Mouse (Mus musculus) neural tube, embryonic 12.5 days (tissue): Measurements from ENCODE around the gene Mrpl9. TPM values are rescaled to one million over a fixed set of nuclear protein-coding genes. Genes with fewer than 3 reads are reported as not detected.

Experiments used
- ATAC-seq: fragments of 200-750 bp; cut with Nextera tagmentation; 2 replicates; pipeline ENCODE4 v1.8.0; 2017; ENCODE audit warnings: low read depth, mild to moderate bottlenecking, moderate TSS enrichment, moderate library complexity; ENCODE audit not compliant: low FRiP score
- H3K27ac ChIP-seq: fragments of 300-500 bp; sonication (generic); 2 replicates; pipeline ENCODE4 v1.5.1; 2016
- H3K27me3 ChIP-seq: fragments of 300-500 bp; sonication (generic); replicated peaks from 2 replicates; pipeline ENCODE4 v1.6.1; 2016; ENCODE audit warnings: mild to moderate bottlenecking
- H3K36me3 ChIP-seq: fragments of 300-500 bp; sonication (generic); 2 replicates; pipeline ENCODE4 v1.6.1; 2016; ENCODE audit warnings: mild to moderate bottlenecking
- H3K4me1 ChIP-seq: fragments of 300-500 bp; sonication (generic); 2 replicates; pipeline ENCODE4 v1.6.1; 2016
- H3K4me2 ChIP-seq: fragments of 300-500 bp; sonication (generic); replicated peaks from 2 replicates; pipeline ENCODE4 v1.6.1; 2016; ENCODE audit warnings: mild to moderate bottlenecking
- H3K4me3 ChIP-seq: fragments of 300-500 bp; sonication (generic); 2 replicates; pipeline ENCODE4 v1.5.1; 2016
- H3K9ac ChIP-seq: fragments of 300-500 bp; sonication (generic); 2 replicates; pipeline ENCODE4 v1.6.1; 2016; ENCODE audit warnings: mild to moderate bottlenecking
- H3K9me3 ChIP-seq: fragments of 300-500 bp; sonication (generic); 2 replicates; pipeline ENCODE4 v1.6.1; 2016; ENCODE audit warnings: mild to moderate bottlenecking
- WGBS: fragments of 180-500 bp; shearing (Covaris S2); methylation state at CpG from one replicate; pipeline ENCODE4 v1.1.7; 2016; 5-methylcytosine and 5-hydroxymethylcytosine counted together
- polyA plus RNA-seq: library from polyadenylated mRNA; unstranded; fragments of >200 nt; fragmentation: Nextera tagmentation; extraction: Ambion mirVana; gene quantifications from 2 replicates; pipeline ENCODE4 v1.2.1, GENCODE M21; 2016

The Mrpl9 gene
- 65.1 and 67.6 TPM in 2 replicates for polyA plus RNA-seq

DNA sequence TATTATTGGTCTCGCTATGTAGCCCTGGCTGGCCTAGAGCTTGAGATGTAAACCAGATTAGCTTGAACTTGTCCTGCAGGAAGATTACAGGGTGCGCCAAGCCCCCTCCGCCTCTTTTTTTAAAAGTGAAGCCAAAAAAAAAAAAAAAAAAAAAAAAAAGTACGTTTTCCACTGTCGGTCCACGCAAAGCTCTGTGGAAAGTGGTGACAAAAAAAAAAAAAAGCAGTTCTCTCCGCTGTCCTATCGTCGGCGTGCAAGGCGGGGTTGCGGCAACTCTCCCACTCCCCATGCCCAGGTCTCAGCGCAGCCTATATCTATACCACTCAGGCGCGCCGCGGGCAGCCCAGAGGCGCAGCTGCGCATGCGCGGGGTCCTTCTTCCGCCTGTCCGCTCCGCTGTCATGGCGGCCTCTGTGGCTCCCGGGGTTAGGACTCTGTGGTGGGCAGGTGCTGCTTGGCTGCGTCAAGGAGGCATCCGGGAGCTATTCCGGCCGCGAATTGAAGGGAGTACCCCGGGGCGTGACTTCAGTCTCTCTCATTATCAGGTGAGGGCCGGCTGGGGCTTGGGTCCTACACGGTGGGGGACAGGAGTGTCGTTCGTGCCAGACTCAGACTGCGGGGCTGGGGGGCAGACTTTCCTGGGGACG lies at the start of gene Mrpl9:
Gene Mrpl9, plus strand, starts transcription at position 368 of the 646 bp plus-strand sequence.
- Histone ChIP-seq H3K4me3 (peak within 1 kb of the TSS; percentile 95), H3K9ac (peak within 1 kb of the TSS; percentile 89), H3K4me2 (peak within 1 kb of the TSS; percentile 91), H3K27ac (0 out of 2 replicates have a peak within 1 kb of the TSS, but pooled peaks have one; percentile 46), H3K27me3 (no peaks in the 10 kb centered on the region), H3K4me1 (peaks cover 10% of the 10 kb centered on the region), H3K36me3 (peaks cover 36% of the 10 kb centered on the region), H3K9me3 (no peaks in the 10 kb centered on the region)
- 1% methylated on average over 39 of the region's 39 CpGs for WGBS
- ATAC-seq, result peak; percentile 97

GRCm38 (mm10) chr3:94396336-94396735 lies 46.8 kb upstream of the Mrpl9 start:
- 80% methylated on average over 1 of the region's 1 CpGs for WGBS
- no peaks in the 10 kb centered on the region for H3K9me3 ChIP-seq
- peaks cover 17% of the 10 kb centered on the region for H3K4me1 ChIP-seq

GRCm38 (mm10) chr3:94396851-94397250 lies 46.3 kb upstream of the Mrpl9 start:
- no peak for ATAC-seq
- Histone ChIP-seq H3K9ac (no peak overlapping the region), H3K27me3 (peaks cover 8% of the 10 kb centered on the region; the same call in 1 of the 2 replicates), H3K36me3 (no peaks in the 10 kb centered on the region), H3K27ac (no peak overlapping the region), H3K4me3 (no peak overlapping the region), H3K9me3 (no peaks in the 10 kb centered on the region), H3K4me2 (no peak overlapping the region), H3K4me1 (peaks cover 17% of the 10 kb centered on the region)
- WGBS, result 89% methylated on average over 4 of the region's 4 CpGs

More at GRCm38 (mm10) chr3:94396336-94396735, 46.8 kb upstream of the Mrpl9 start:
- no peak overlapping the region for H3K27ac ChIP-seq
- H3K36me3 ChIP-seq, result no peaks in the 10 kb centered on the region
- H3K27me3 ChIP-seq, result peaks cover 5% of the 10 kb centered on the region; the same call in 1 of the 2 replicates
- H3K4me2 ChIP-seq, result no peak overlapping the region
- ATAC-seq, result no peak
- no peak overlapping the region for H3K9ac ChIP-seq
- H3K4me3 ChIP-seq, result no peak overlapping the region

DNA sequence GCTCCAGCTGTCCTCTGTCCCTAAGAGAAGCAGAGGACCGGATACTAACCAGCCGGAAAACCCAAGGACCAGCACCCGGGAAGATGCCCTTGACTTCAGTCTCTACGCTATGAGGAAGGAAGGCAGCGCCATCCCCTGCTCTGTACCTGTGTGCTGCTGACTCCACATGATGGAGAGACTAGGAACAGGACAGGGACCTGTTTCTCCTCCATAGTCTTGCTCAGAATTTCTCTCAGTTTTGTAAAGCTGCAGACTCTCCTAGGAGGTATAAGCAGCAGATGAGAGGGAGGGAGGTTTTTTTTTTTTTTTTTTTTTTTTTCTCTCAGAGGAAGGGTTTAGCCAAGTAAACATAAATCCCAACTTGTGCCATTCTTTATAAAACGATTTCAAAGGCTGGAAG lies 44.9 kb upstream of the Mrpl9 start, which contains the start of gene Lingo4:
Gene Lingo4, plus strand, starts transcription at position 301 of the 400 bp plus-strand sequence.
- no peak within 1 kb of the TSS for H3K27ac ChIP-seq
- peaks cover 17% of the 10 kb centered on the region for H3K4me1 ChIP-seq
- peaks cover 8% of the 10 kb centered on the region; the same call in 1 of the 2 replicates for H3K27me3 ChIP-seq
- no peaks in the 10 kb centered on the region for H3K36me3 ChIP-seq
- peak within 1 kb of the TSS; percentile 45; the same call in 1 of the 2 replicates for H3K9ac ChIP-seq
- whole genome bisulfite sequencing, result 75% methylated on average over 6 of the region's 6 CpGs
- H3K4me3 ChIP-seq, result peak within 1 kb of the TSS; percentile 31
- no peaks in the 10 kb centered on the region for H3K9me3 ChIP-seq
- H3K4me2 ChIP-seq, result peak within 1 kb of the TSS; percentile 71
- no peak for ATAC-seq

- H3K4me3 ChIP-seq, result peak overlapping the region; percentile 31
- peaks cover 17% of the 10 kb centered on the region for H3K4me1 ChIP-seq
- H3K9me3 ChIP-seq, result no peaks in the 10 kb centered on the region
- no peak overlapping the region for H3K27ac ChIP-seq
- no peak; the same call in none of the 2 replicates for ATAC-seq
- no peaks in the 10 kb centered on the region for H3K36me3 ChIP-seq
- peak overlapping the region; percentile 45; the same call in 1 of the 2 replicates for H3K9ac ChIP-seq
- H3K27me3 ChIP-seq, result peaks cover 8% of the 10 kb centered on the region; the same call in 1 of the 2 replicates
- peak overlapping the region; percentile 71 for H3K4me2 ChIP-seq
- 1% methylated on average over 20 of the region's 20 CpGs for WGBS
Observed at GRCm38 (mm10) chr3:94398943-94399481, 44.1 kb upstream of the Mrpl9 start.

DNA sequence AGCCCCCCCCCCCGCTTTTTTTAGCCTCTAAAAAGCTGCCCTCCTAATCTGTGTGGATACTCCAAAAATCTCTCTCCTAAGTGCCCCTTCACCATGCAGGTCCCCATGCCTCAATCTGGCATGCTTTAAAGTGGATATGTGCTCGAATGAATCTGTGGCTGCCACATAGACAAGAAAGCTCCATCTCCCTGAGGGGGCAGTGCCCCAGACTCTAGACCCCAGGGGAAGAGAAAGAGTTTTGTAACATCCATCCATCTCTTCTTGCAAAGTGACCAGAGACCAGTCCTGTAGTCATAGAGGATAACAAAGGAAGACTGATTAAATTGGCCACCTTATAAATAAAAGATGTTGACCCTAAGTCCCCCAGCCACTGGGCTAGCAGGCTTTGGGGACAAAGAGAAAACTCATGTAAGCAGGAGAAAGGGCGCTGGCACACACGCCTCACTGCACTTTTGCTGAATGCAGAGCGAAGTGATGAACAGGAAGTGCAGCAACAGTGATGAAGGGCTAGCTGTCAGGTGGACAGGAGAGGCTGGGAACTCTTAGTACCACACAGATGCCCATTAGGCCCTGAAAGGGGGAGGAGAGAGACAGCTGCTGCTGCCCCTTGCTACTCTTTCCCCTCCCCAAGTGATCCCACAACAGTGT lies 43.3 kb upstream of the Mrpl9 start:
- Histone ChIP-seq H3K4me2 (peak overlapping the region; percentile 71), H3K27me3 (peaks cover 8% of the 10 kb centered on the region; the same call in 1 of the 2 replicates), H3K9ac (peak overlapping the region; percentile 45; the same call in 1 of the 2 replicates), H3K9me3 (no peaks in the 10 kb centered on the region), H3K4me1 (peaks cover 24% of the 10 kb centered on the region), H3K4me3 (no peak overlapping the region), H3K36me3 (no peaks in the 10 kb centered on the region), H3K27ac (no peak overlapping the region)
- 18% methylated on average over 5 of the region's 5 CpGs for WGBS
- ATAC-seq, result peak; percentile 17; the same call in 1 of the 2 replicates

DNA sequence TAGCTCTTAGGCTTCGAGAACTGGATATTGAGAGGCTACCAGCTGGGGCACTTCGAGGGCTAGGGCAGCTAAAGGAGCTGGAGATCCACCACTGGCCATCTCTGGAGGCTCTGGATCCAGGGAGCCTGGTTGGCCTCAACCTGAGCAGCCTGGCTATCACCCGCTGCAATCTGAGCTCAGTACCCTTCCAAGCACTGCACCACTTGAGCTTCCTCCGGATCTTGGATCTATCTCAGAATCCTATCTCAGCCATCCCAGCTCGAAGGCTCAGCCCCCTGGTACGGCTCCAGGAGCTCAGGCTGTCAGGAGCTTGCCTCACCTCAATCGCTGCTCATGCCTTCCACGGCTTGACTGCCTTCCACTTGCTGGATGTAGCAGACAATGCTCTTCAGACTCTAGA lies 40.7 kb upstream of the Mrpl9 start:
- Histone ChIP-seq H3K36me3 (no peaks in the 10 kb centered on the region), H3K4me2 (no peak overlapping the region), H3K27me3 (peaks cover 2% of the 10 kb centered on the region; the same call in 1 of the 2 replicates), H3K9me3 (no peaks in the 10 kb centered on the region), H3K27ac (no peak overlapping the region), H3K4me1 (peaks cover 25% of the 10 kb centered on the region), H3K4me3 (no peak overlapping the region), H3K9ac (no peak overlapping the region)
- no peak for ATAC-seq
- 80% methylated on average over 8 of the region's 8 CpGs for WGBS

- H3K4me2 ChIP-seq, result no peak overlapping the region
- H3K9ac ChIP-seq, result 0 out of 2 replicates have a peak overlapping the region, but pooled peaks have one; percentile 35
- ATAC-seq, result no peak
- H3K4me1 ChIP-seq, result peaks cover 17% of the 10 kb centered on the region
- no peaks in the 10 kb centered on the region for H3K36me3 ChIP-seq
- WGBS, result 23% methylated on average over 7 of the region's 7 CpGs
- H3K27ac ChIP-seq, result no peak overlapping the region
- no peaks in the 10 kb centered on the region for H3K9me3 ChIP-seq
- peaks cover 2% of the 10 kb centered on the region; the same call in 1 of the 2 replicates for H3K27me3 ChIP-seq
- no peak overlapping the region for H3K4me3 ChIP-seq
Observed at GRCm38 (mm10) chr3:94404366-94405054, 38.6 kb upstream of the Mrpl9 start.

- H3K27me3 ChIP-seq, result peaks cover 2% of the 10 kb centered on the region; the same call in 1 of the 2 replicates
- no peak for ATAC-seq
- H3K27ac ChIP-seq, result no peak overlapping the region
- 78% methylated on average over 4 of the region's 4 CpGs for WGBS
- no peak overlapping the region for H3K4me2 ChIP-seq
- H3K4me3 ChIP-seq, result no peak overlapping the region
- peaks cover 9% of the 10 kb centered on the region; the same call in 1 of the 2 replicates for H3K4me1 ChIP-seq
- no peak overlapping the region for H3K9ac ChIP-seq
- H3K9me3 ChIP-seq, result no peaks in the 10 kb centered on the region
- H3K36me3 ChIP-seq, result no peaks in the 10 kb centered on the region
Observed at GRCm38 (mm10) chr3:94405561-94405960, 37.6 kb upstream of the Mrpl9 start.

- 8% methylated on average over 25 of the region's 25 CpGs for WGBS
- peak overlapping the region; percentile 57 for H3K9ac ChIP-seq
- no peaks in the 10 kb centered on the region for H3K27me3 ChIP-seq
- peaks cover 5% of the 10 kb centered on the region for H3K4me1 ChIP-seq
- peak overlapping the region; percentile 51 for H3K4me3 ChIP-seq
- H3K36me3 ChIP-seq, result no peaks in the 10 kb centered on the region
- H3K4me2 ChIP-seq, result peak overlapping the region; percentile 91
- no peaks in the 10 kb centered on the region for H3K9me3 ChIP-seq
- peak; percentile 70 for ATAC-seq
- H3K27ac ChIP-seq, result no peak overlapping the region
Observed at GRCm38 (mm10) chr3:94412530-94412929, 30.6 kb upstream of the Mrpl9 start.

DNA sequence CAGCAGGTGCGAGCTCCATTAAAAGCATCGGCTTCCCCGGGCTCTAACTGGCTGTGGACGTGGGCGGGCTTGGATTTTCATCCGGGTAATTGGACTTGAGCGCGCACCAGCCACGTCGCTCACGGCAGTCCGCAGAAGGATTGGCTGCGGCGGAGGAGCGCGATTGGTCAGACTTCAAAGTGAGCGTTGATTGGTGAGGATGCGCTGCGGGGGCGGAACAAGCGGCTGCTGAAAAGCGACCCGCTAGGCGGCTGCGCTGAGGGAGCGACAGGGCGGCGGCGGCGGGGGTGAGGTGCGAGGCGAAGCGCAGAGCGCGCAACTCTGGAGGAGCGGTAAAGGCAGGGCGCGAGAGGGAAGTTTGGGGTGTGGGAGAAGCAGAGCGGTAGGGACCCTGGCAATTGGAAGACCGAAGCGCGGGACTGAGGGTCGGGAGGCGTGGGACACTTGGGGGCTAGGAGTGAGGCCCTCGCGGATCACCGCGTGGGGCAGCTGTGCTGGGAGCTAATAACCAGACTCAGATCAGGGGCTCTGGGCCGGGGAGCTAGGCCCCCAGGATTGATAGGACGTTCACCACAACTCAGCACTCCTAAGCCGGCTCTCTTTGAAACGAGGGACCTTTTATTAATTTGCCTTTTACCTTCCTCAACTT lies 30.0 kb upstream of the Mrpl9 start, which contains the start of gene Tdrkh:
Gene Tdrkh, plus strand, starts transcription at position 243 of the 649 bp plus-strand sequence.
- peak within 1 kb of the TSS; percentile 91 for H3K4me2 ChIP-seq
- peak within 1 kb of the TSS; percentile 59 for H3K9ac ChIP-seq
- peak; percentile 99 for ATAC-seq
- H3K4me3 ChIP-seq, result peak within 1 kb of the TSS; percentile 51
- H3K27me3 ChIP-seq, result no peaks in the 10 kb centered on the region
- H3K27ac ChIP-seq, result no peak within 1 kb of the TSS
- H3K4me1 ChIP-seq, result peaks cover 5% of the 10 kb centered on the region
- 7% methylated on average over 52 of the region's 52 CpGs for WGBS
- no peaks in the 10 kb centered on the region for H3K36me3 ChIP-seq
- no peaks in the 10 kb centered on the region for H3K9me3 ChIP-seq
